Mouse (Mus musculus): ENCODE data around the gene Cyth4. TPM values are rescaled to one million over a fixed set of nuclear protein-coding genes. Genes with fewer than 3 reads are reported as not detected.
A peak's percentile ranks its signal among the peaks of the same experiment; 100 is the strongest.

The Cyth4 gene
- polyA plus RNA-seq, 1 experiment from 2014 or later: 5.3 TPM

DNA sequence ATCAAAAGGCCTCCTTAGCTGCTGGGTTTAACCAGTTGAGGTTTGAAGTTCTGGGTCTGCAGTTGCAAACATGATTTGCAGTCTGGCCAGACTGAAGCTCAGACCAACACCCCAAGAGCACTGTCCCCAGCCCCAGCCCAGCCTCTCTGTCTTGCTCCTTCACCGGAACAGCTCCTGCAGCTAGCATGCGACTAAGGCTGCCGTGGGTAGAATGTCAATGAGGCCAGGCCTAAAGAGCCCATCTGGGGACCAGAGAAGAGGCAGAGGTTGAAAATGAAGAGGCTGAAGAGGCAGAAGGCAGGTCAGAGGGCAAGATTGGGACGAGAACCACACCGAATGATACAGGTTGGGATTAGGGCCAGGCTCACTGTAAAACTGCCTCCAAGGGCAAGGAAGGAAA, 36.6 kb downstream of the Cyth4 start:
- Histone ChIP-seq H3K9ac (replicated peaks) (no peak overlapping the region), H3K4me1 (peaks cover 72% of the 10 kb centered on the region), H3K27me3 (no peaks in the 10 kb centered on the region), H3K9me3 (no peaks in the 10 kb centered on the region), H3K4me3 (no peak overlapping the region), H3K27ac (replicated peaks) (peak overlapping the region; percentile 51), H3K4me2 (replicated peaks) (no peak overlapping the region), H3K36me3 (no peaks in the 10 kb centered on the region)
- WGBS: 51% methylated on average over 5 of the region's 5 CpGs
- no peak for ATAC-seq (replicated peaks)

DNA sequence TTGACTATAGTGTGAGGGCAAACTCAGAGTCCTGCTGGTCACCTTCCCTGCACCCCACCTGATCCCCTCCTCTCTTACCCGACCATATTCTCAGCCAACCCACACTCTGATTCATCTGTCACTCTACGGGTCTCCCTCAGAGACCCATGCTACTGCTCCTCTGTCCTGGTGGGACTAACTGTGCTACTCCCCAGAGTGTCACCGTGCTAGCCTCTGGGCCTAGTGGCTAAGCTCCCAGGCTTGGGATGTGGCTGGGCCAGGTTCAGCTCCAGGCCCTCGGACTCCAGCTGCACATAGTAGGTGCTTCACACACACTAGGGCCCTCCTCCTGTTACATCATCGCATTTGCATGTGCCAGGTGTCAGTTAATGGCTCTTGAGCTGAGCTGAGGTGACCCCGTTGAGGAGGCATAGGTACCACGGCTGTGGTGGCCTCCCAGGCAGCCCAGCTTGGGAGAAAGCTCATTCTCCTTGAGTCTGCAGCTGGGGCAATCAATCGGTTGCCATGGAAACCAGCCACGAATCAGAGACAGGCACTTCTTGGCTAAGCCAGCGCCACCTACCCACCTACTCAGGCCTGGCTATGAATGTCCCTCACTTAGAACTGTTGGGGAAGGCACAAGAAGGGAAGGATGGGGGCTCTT, 37.4 kb downstream of the Cyth4 start:
- Histone ChIP-seq H3K9ac (replicated peaks) (no peak overlapping the region), H3K4me1 (peaks cover 79% of the 10 kb centered on the region), H3K9me3 (no peaks in the 10 kb centered on the region), H3K36me3 (no peaks in the 10 kb centered on the region), H3K27me3 (no peaks in the 10 kb centered on the region), H3K4me2 (replicated peaks) (no peak overlapping the region), H3K4me3 (no peak overlapping the region), H3K27ac (replicated peaks) (peak overlapping the region; percentile 51)
- WGBS: 29% methylated on average over 10 of the region's 10 CpGs
- ATAC-seq (replicated peaks): peak; percentile 66

DNA sequence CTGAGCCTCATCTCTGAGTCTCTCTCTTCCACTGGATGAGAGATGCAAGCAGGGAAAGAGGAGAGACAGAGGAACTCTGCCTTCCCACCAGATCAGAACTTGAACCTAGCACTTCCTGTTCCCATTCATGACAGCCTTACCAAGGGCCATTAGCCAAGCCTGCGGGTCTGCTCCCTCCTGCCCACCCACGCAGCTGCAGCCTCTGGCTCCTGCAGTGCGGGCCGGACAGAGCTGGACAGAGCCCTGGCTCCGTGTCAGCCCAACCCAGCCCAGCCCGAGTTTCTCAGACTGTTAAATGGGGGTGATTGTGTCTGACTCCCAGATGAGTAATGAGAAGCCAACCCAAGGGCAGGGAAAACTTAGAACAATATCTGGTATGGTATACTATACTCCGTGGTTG, 38.4 kb downstream of the Cyth4 start:
- Histone ChIP-seq H3K9ac (replicated peaks) (no peak overlapping the region), H3K27ac (replicated peaks) (no peak overlapping the region; the same call in 1 of the 2 replicates), H3K27me3 (no peaks in the 10 kb centered on the region), H3K4me1 (peaks cover 79% of the 10 kb centered on the region), H3K36me3 (no peaks in the 10 kb centered on the region), H3K4me3 (no peak overlapping the region), H3K4me2 (replicated peaks) (no peak overlapping the region), H3K9me3 (no peaks in the 10 kb centered on the region)
- WGBS: 44% methylated on average over 7 of the region's 7 CpGs
- no peak for ATAC-seq (replicated peaks)

DNA sequence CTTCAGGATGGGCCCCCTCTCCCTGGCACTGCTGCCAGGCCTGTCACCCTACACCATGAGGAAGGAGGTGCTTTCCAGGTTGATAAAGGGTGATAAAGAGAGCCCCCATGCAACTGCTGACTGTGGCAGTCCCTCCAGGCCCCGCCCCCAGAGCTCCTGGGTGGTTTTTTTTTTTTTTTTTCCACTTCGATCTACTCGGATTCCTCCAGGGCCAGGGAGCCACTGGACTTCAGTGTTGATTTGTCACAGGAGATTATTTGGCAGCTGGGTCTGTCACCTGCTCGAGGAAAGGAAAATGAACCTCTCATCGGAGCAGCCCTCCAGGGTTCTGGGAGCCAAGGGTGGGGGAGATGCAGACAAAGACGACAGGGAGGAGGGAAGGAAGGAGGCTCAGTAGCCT, 46.8 kb downstream of the Cyth4 start:
- H3K36me3 ChIP-seq: no peaks in the 10 kb centered on the region
- 19% methylated on average over 6 of the region's 6 CpGs for WGBS
- peaks cover 16% of the 10 kb centered on the region for H3K4me1 ChIP-seq
- no peak overlapping the region for H3K4me3 ChIP-seq
- no peak overlapping the region for H3K27ac ChIP-seq (replicated peaks)
- H3K9ac ChIP-seq (replicated peaks): no peak overlapping the region
- no peaks in the 10 kb centered on the region for H3K9me3 ChIP-seq
- H3K27me3 ChIP-seq: no peaks in the 10 kb centered on the region
- no peak overlapping the region for H3K4me2 ChIP-seq (replicated peaks)
- ATAC-seq (replicated peaks): no peak

DNA sequence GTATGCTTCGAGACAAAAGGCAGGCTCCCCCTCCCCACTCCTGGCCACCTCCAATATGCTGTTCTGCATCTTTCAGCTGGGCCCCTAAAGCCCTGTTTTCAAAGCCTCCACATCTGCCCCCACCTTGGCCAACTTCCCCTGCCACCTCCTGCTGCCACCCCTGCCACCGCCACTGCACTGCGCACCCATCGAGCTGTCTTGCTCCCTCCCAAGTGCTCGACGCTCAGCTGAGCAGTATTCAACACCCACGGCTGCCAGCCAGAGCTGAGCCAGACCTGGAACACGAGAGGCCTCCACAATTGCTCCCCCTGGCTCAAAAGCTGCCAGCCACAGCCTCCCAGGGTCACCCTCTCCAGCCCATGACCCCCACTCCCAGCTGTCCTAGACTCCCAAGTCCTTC, 47.8 kb downstream of the Cyth4 start:
- no peaks in the 10 kb centered on the region for H3K9me3 ChIP-seq
- no peak overlapping the region for H3K4me2 ChIP-seq (replicated peaks)
- 34% methylated on average over 8 of the region's 8 CpGs for WGBS
- H3K27ac ChIP-seq (replicated peaks): no peak overlapping the region
- peaks cover 17% of the 10 kb centered on the region for H3K4me1 ChIP-seq
- H3K4me3 ChIP-seq: no peak overlapping the region
- no peaks in the 10 kb centered on the region for H3K27me3 ChIP-seq
- no peaks in the 10 kb centered on the region for H3K36me3 ChIP-seq
- ATAC-seq (replicated peaks): 0 out of 2 replicates have a peak, but pooled peaks have one; percentile 32
- no peak overlapping the region for H3K9ac ChIP-seq (replicated peaks)

DNA sequence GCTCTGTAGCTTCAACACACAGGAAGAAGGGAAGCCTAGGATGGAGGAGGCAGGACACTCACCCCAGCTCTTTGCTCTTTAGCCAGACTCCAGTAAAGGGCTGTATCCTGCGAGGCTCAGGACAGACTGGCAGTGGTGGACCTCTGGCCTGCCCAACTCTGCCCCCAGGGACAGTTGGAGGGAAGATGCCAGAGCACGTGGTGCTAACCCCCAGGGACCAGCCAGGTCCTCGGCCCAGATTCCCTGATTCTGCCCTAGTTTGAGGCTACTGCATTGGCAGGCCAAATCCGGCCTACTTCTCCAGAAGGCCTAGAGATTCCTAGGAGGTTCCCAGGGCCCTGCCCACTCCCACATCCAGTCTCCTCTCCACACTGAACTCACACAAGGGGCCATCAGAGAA, 50.9 kb downstream of the Cyth4 start:
- H3K9me3 ChIP-seq: no peaks in the 10 kb centered on the region
- ATAC-seq (replicated peaks): no peak
- 80% methylated on average over 4 of the region's 4 CpGs for WGBS
- no peak overlapping the region for H3K4me2 ChIP-seq (replicated peaks)
- no peak overlapping the region for H3K4me3 ChIP-seq
- H3K9ac ChIP-seq (replicated peaks): no peak overlapping the region
- no peaks in the 10 kb centered on the region for H3K27me3 ChIP-seq
- H3K36me3 ChIP-seq: no peaks in the 10 kb centered on the region
- no peak overlapping the region for H3K27ac ChIP-seq (replicated peaks)
- peaks cover 21% of the 10 kb centered on the region for H3K4me1 ChIP-seq

DNA sequence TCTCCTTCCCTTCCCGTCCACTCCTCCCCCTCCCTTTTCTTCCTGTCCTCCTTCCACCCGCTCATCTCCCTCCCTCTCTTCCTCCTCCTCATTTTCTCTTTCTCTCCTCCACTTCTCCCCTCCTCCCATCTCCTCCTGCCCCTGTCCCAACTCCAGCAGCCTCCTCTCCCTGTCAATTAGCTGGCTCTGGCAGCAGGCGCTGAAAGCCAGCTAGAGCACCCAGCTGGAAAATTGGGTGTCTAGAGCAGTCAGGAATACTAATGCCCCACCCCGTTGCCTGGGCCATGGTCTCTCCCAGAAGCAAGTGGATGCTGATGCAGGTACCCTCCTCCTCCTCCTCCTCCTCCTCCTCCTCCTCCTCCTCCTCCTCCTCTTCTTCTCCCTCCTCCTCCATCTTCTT, 54.3 kb downstream of the Cyth4 start:
- WGBS: 12% methylated on average over 4 of the region's 4 CpGs
- Histone ChIP-seq H3K9ac (replicated peaks) (no peak overlapping the region), H3K4me2 (replicated peaks) (no peak overlapping the region), H3K27ac (replicated peaks) (no peak overlapping the region), H3K4me3 (no peak overlapping the region), H3K4me1 (peaks cover 12% of the 10 kb centered on the region), H3K9me3 (no peaks in the 10 kb centered on the region), H3K27me3 (no peaks in the 10 kb centered on the region), H3K36me3 (no peaks in the 10 kb centered on the region)
- peak; percentile 68; the same call in 1 of the 2 replicates for ATAC-seq (replicated peaks)

DNA sequence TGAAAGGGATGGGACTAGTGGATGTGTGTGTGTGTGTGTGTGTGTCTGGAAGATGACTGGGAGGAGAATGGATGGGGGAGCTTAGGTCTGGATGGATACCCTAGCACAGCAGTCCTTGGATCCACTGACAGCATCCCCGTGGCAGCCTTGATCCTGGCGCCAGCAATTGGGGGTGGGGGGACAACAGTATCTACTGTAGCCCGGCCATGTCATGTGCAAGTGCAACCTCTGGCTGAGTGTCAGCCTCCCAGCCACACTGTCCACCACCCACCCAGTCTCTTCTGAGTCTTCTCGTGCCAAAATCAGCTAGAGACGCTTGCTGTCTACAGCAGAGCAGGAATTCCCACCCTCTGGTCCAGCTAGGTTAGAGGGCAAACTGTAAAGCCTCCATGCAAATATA, 67.4 kb downstream of the Cyth4 start:
- no peak overlapping the region for H3K4me2 ChIP-seq (replicated peaks)
- no peak overlapping the region for H3K27ac ChIP-seq (replicated peaks)
- H3K9ac ChIP-seq (replicated peaks): no peak overlapping the region
- peaks cover 7% of the 10 kb centered on the region for H3K4me1 ChIP-seq
- H3K36me3 ChIP-seq: no peaks in the 10 kb centered on the region
- H3K4me3 ChIP-seq: no peak overlapping the region
- 67% methylated on average over 5 of the region's 5 CpGs for WGBS
- ATAC-seq (replicated peaks): no peak
- no peaks in the 10 kb centered on the region for H3K9me3 ChIP-seq
- no peaks in the 10 kb centered on the region for H3K27me3 ChIP-seq

DNA sequence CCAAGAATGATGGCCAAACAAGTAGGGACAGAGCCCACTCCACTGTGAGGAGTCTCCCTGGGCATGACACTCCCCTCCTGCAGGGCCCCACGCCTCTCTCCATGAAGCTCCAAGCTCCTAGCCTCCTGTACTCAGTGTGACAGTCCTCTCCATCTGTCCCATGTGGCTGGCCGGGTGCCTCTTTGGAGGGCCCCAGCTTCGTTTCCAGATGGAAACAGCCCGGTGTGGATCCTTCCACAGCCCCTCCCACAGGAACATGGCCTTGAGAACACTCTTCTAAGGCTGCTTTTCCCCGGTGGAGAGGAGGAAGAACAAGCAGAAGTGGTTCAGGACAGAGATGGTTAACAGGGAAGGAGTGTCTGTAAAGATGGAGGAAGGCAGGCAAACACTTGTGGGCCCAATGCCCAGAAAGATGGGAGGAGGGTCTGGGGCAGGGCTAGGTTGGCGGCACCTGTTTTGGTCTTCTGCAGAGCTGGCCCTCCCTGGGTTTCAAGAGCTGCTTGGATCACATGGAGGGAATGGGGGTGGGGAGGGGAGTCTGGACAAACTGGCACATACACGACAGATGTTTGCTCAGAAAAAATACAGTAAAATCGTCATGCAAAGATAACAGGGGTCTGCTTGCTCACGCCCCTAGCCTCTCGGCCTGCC, 72.5 kb downstream of the Cyth4 start:
- ATAC-seq (replicated peaks): peak; percentile 36; the same call in 1 of the 2 replicates
- peak overlapping the region; percentile 38; the same call in 1 of the 2 replicates for H3K27ac ChIP-seq (replicated peaks)

DNA sequence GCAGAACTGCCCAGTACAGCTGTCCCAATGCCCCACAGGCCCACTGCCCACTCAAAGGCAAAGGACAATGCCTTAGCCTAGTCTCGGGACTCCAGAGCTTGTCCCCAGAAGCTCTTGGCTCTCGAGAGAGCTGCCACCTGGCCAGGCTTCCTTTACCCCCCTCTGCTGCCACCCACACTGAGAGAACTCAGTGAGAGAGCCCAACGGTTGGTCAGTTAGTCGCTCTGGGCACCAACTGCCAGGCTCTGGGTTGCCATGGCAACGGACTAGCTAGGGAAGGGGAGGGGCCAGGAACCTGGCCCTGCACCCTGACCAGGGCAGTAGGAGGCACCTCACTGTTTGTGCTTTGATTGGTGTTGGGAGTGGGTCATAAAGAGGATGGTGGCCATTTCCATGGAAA, 73.5 kb downstream of the Cyth4 start:
- Histone ChIP-seq H3K9me3 (no peaks in the 10 kb centered on the region), H3K4me2 (replicated peaks) (no peak overlapping the region), H3K9ac (replicated peaks) (no peak overlapping the region), H3K27ac (replicated peaks) (no peak overlapping the region), H3K36me3 (no peaks in the 10 kb centered on the region), H3K4me3 (no peak overlapping the region), H3K4me1 (peaks cover 37% of the 10 kb centered on the region), H3K27me3 (0 out of 2 replicates have a peak, but pooled peaks cover 4% of the 10 kb centered on the region)
- ATAC-seq (replicated peaks): no peak
- WGBS: 27% methylated on average over 5 of the region's 5 CpGs

More for the DNA sequence above, 72.5 kb downstream of the Cyth4 start:
- Histone ChIP-seq H3K27me3 (0 out of 2 replicates have a peak, but pooled peaks cover 4% of the 10 kb centered on the region), H3K4me3 (no peak overlapping the region), H3K9me3 (no peaks in the 10 kb centered on the region), H3K4me2 (replicated peaks) (no peak overlapping the region), H3K9ac (replicated peaks) (no peak overlapping the region), H3K4me1 (peaks cover 27% of the 10 kb centered on the region), H3K36me3 (no peaks in the 10 kb centered on the region)
- WGBS: 43% methylated on average over 10 of the region's 10 CpGs

Measured in forebrain, embryonic 15.5 days (tissue).